Mouse (Mus musculus) thymus, adult 2 months (tissue): ENCODE measurements around the gene Dync2h1.

ENCODE experiments used
- CTCF ChIP-seq: fragments of 200-500 bp; IDR thresholded peaks from 2 replicates; pipeline ENCODE4 v1.5.1; 2012; ENCODE audit warnings: mild to moderate bottlenecking, control low read depth, low read length, moderate library complexity, borderline replicate concordance; ENCODE audit not compliant: control insufficient read depth, poor library complexity, insufficient read depth; ENCODE audit errors: extremely low read depth
- POLR2A ChIP-seq: fragments of 200-500 bp; IDR thresholded peaks from 2 replicates; pipeline ENCODE4 v1.6.1; 2012; ENCODE audit warnings: mild to moderate bottlenecking, low read length, control low read depth, moderate library complexity; ENCODE audit not compliant: control insufficient read depth, poor library complexity, insufficient read depth; ENCODE audit errors: extremely low read depth

GRCm38 (mm10) chr9:6986161-6986560 is 198.1 kb downstream of the Dync2h1 start:
- no peak for TF ChIP-seq CTCF
- TF ChIP-seq POLR2A = no peak
